Mouse (Mus musculus): Measurements from ENCODE around the gene Ppm1b. TPM values are rescaled to one million over a fixed set of nuclear protein-coding genes. Genes with fewer than 3 reads are reported as not detected.

Gene Ppm1b
- 67.5 and 68.6 TPM in 2 replicates for polyA plus RNA-seq (2015; fragmentation: Nextera tagmentation; extraction: Ambion mirVana)

DNA sequence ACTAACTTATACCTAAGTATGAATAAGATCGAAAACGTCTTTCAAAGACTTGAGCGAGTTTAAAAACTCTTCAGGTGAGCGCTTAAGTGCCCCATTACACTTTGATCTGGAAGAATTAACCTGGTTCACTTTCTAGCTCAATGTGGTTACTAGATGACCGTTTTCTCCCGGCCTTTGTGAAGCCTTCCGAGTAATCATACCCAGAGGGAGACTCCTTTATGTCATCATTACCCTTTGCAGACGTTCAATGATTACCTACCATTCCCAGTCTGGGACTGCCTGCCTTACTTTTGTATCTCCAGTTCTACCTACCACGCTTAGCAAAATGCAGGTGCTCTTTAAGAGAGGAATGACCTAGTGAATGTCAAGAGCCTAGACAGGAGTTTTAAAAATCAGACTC is at the start of gene Ppm1b:
Gene Ppm1b (plus strand): TSS at position 301 of the 400 bp plus-strand sequence.

GRCm38 (mm10) chr17:85028093-85028739 is 71.7 kb downstream of the Ppm1b start, which contains the start of gene Slc3a1:
Gene Slc3a1 (plus strand): TSS chr17:85028376.

Other genes with a start within 250 kb of the Ppm1b start
- gene Lrpprc, start 166.0 kb upstream of the Ppm1b start, polyA plus RNA-seq (2015; fragmentation: Nextera tagmentation; extraction: Ambion mirVana) = 35.2 and 37.5 TPM in 2 replicates
- gene Slc3a1, start 71.6 kb downstream of the Ppm1b start, polyA plus RNA-seq (2015; fragmentation: Nextera tagmentation; extraction: Ambion mirVana) = 0.12 and 0.18 TPM in 2 replicates
- 138 and 140 TPM in 2 replicates for gene Prepl, start 133.5 kb downstream of the Ppm1b start, polyA plus RNA-seq (2015; fragmentation: Nextera tagmentation; extraction: Ambion mirVana)
- gene Camkmt, start 133.8 kb downstream of the Ppm1b start, polyA plus RNA-seq (2015; fragmentation: Nextera tagmentation; extraction: Ambion mirVana) = 20.8 and 21.9 TPM in 2 replicates

All from neural tube, postnatal 0 days (tissue).